Mouse (Mus musculus) spleen, postnatal 14 days (tissue): ENCODE data around the gene Ampd2.

Experiments
- DNase-seq, 2 experiments: peaks; one replicate each; pipeline ENCODE4 v3.0.0; 2021 to 2022; ENCODE audit warnings: low spot score in 2 of 2

The Ampd2 gene

DNA sequence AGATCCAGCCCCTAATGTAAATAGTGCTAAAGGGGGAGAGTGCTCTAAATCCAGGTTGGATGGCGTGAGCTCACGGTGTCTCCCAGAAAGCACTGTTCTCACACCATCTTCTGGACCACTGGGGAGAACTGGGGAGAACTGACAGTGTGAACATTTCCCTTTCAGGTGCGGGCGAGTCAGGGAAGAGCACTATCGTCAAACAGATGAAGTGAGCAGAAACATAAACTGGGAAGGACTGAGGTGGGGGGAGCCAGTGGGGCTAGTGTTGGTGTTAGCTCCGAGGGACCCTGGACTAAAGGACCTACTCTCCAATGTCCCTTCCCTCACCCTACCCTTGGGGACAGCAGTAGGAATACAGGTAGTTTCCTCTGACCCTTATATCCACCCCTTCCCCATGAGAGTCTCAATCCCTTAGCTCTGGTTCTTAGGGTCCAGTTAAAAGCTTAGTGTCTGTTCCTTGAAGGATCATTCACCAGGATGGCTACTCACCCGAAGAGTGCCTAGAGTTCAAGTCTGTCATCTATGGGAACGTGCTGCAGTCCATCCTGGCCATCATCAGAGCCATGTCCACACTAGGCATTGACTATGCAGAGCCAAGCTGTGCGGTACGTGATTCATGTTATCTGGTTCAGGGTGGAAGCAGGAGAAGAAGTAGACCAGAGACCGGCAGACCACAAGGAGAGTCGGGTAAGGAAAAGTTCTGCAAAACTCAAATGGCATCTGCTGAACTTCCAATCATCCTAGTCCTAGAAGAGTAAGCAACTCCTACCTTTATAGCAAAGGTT, 8.7 kb upstream of the Ampd2 start:
- no peak for DNase-seq

DNA sequence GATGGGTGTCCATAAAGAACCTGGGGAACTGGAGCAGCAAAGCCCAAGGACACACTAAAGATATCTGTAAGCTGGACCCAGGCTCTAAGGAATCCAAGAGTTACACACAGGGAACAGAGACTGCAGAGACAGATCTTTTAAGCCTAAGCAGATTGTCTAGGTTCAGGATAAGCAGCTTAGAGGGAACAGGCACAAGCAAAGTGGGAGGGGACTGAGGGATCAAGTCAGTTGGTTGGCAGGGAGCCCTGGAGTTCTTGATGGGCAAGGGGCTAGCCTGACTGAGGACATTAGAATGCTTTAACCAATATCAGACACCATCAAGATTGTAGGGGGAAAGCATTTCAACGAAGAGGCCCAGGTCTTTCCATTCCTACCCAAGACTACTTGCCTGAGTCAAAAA, 7.7 kb upstream of the Ampd2 start:
- no peak for DNase-seq

DNA sequence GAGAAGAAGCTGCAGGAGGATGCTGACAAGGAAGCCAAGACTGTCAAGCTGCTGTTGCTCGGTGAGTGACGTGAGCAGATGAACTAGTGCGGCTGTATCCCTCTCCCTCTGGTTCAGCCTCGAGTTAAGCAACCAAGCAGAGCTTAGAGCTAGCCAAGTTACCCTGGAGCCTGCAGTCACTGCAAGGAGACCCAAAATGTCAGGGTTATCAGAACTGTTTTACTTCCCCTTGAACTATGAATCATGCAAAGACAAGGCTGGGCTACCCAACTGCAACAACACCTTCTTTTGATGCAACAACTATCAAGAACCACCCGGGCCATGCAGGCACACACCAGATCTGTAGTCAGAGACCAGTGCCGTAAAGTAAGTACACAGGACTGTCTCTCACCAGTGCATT, 6.9 kb upstream of the Ampd2 start:
- no peak for DNase-seq

DNA sequence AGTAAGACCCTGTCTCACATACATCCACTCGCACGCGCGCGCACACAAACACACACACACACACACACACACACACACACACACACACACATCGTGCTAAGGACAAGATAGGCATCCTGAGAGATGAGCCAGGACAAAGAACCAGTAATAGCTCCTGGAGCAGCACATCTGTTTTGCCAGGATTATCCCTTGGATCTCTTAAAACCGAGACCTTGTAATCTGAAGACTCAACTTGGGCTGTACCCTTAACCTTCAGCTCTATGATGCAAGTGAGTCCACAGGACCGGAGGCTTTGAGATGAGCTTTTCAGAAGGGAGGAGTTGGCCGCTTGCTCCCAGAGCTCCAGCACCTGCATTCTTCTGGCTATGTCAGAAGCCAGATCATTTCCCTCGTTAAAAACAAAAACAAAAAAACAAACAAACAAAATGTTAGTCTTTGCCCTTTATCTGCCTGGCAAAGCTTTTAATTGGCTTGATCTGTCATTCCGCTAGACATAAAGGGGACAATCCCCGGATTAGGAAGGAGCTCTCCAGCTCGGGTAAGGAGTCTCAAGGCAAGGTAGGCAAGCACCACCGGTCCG, 6.2 kb upstream of the Ampd2 start, which contains the start of gene Gnat2:
Gene Gnat2 (plus strand): TSS at position 254 of the 580 bp plus-strand sequence.
- no peak for DNase-seq

DNA sequence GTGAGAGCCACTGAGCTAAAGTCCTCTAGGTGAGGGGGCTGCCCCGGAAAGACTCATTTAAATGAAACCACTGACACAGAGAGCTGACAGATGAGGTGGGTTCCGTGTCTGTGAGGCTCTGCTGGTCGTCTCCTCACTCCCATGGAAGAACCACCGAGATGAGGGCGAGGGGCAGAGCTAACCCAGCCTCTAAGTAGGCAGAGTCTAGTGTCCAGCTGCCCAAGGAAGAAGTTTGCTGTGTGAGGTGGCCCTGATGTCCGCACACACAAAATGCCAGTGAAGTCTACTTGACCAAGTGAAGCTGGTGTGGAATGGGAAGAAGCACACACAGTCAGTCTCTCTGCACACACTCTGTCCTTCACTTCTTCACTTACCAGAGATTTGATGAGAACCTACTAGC, 5.6 kb upstream of the Ampd2 start:
- no peak for DNase-seq

DNA sequence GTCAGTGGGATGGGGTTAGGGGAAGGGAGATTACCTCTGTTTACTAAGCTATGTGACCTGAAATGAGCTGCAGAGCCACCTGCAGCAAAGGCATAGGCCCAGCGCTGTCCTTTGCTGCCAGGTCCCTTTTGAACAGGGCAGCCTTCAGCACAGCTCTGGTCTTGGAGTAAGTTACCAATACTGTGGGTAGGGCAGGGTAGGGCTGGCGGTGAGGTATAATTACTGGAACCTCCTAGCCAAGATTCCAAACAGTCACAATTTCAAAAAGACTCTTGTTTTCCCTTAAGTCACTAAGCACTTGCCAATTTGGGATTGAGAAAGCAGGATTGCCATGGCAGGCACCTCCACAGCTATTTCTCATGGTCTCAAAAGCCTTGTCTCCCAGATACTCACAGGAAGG, 4.1 kb upstream of the Ampd2 start:
- DNase-seq = no peak

DNA sequence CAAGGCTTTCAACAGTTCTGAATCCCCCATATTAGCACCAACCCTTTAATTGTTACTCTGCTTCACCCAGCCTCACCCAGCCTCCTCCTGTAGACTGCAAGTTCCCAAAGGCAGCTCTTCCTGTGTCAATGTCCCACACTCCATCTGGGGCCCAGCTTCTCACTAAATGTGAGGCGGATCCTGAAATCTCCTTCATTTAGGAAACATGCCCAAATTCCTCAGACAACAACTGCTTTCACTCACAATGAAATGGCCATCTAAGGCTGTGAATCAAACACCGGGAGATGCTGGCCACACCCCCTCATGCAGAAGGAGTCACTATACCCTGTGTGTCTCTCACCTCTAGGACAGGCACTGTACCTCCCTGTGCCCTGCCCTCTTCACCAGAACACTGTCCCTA, 3.5 kb upstream of the Ampd2 start:
- no peak for DNase-seq

DNA sequence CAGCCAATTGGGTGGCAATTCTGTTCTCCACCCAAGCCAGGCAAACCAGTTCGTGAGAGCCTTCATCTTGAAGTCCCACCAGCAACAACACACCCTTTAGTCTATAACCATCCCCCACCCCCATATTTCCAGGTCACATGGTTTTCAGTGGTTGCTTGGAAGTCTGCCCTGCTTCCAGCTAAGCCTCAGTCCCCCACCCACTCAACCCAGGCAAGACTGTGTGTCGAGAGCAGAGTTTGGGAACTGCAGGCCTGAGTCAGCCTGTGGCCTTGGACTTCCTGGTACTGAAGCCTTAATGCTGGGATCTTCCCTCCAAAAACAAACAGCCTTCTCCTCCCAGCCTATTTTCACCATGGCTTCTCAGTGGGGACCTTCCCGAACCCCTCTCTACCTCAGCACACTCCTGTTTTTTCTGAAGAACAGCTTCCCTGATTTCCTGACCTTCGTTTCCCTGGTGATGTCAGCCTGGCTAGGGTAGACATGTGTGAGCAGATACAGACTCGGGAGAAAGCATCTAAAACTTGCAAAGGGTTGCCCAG, 2.5 kb upstream of the Ampd2 start:
- DNase-seq = no peak

DNA sequence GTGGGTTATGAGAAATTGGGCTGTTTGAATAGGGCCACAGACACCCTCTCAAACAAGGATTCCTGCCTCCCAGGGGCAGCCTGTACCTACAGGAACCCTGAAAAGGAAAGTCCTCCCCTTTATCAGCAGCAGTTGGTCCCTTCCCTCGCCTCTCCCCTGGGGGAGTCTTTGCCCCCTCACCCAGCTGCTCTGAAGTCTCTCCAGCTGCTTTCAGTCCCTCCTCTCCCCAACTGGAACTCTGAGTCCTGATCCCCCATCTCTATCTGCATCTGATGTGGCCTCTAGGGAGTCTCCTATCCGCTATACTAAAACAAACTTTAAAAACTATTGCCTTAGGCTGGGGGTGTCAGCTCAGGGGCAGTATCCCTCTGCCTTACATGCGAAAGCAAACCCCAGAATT, 878 bp upstream of the Ampd2 start:
- DNase-seq = no peak

DNA sequence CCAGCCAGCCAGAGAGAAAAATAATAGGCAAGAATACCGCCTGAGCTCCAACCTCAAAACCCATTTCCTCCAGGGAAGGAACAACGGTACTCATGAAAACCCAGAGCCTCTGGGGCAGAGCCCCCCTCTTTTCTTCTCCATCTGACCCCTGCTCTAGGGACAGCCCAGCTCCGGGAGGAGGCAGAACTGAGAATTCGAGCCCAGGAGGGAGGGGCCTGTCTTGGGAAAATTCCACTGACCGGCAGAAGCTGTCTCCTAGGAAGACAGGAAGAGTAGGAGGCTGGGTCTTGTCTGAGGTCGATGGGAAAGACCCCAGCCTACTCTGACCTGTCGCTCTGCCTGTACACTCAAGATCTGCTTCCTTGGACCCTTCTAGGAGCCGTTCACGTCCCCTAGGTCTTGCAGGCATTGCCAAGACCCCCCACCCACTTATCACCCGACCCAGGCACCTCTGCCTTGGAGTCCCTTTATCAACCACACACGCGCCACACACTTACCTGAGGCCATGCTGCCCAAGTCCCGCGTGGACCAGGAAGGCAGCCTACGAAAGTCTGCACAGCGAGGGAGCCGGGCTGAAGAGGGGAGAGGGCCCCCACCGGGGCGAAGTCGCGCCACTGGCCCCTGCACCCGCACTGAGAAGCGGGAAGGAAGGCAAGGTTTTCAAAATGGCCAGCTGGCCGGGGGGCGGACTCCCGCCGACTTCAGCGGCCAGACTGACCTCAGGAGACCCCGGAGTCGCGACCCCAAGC, 556 bp downstream of the Ampd2 start:
- no peak for DNase-seq

DNA sequence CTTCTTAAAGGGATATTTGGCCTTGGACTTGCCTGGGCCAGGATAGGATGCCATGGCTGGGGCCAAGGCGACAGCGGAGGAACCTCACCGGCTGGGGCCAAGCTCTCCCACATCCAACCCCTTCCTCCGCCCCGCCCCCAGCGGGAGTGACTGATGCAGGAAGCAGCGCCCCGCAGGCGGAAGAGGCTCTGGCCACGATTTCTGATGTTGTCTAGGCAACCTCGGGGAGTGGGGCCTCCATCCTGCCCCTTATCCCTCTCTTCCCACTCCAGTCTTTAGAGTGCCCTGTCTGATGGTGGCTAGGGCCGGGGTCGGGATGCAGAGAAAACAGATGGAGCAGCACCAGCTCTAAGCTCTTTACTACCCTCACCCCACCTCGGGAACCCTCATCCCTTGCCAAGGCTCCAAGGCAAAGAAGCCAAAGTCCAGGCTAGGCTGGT, 1.1 kb downstream of the Ampd2 start:
- peak; percentile 69 to 71 for DNase-seq

DNA sequence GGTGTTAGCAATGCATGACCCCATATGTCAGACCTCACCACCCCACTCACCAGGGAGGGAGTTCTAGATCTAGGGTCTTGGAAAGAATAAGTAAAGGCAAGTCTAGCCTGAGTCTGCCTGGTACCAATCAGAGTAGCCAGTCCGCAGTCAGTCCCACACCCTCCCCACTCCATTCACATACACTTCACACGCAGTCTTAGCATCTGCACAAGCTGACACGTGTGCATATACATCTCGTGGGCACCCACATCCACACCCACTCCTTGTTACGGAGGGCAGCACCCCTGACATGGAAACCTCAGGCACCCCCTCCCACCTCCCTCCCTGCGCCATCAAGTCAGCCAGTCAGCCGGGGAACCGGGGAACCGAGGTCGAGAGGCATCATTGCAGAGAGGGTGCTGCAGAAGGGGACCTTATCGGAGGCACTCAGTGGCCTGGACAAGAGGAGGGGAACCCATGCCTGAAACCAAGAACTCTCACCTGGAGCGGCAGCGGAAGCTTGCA, 1.6 kb downstream of the Ampd2 start:
- no peak for DNase-seq

DNA sequence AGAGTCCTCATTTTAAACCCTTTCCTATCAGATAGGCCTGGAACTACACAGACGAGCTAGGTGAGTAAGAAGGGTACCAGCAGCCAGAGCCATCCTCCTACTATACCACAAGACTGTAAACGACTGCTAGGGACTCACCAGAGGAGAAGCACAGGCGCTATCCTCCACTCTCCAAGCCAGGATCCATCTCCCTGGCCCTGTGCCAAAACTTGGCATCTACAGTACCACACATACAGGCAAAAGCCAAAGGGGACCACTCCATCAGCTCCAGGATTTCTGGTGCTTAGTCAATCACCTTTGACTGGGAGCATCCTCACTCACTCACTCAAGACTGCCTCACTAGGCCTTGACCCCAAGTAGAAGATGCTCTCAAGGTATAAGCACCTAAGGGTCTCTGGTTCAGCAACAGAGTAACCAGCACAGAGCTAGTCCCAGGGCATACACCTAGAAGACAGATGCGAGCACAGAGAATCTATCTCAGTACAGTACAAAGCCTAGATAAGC, 2.5 kb downstream of the Ampd2 start:
- no peak for DNase-seq

DNA sequence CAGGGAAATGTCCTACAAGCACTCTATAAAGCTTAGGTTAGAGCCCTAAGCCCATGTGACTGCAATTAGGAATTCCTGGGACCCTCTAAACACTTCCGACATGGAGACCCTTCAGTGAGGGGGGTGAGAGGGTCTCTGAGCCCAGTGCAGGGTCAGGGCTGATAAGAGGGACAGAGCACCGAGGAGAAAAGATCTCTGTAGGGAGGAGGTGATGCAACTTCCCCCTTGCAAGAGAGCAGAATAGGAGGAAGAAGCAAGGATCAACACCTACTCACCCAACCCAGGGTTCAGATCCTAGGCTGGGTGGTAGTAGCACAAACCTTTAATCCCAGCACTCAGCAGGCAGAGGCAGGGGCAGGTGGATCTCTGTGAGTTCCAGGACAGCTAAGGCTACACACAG, 3.3 kb downstream of the Ampd2 start:
- DNase-seq = no peak

DNA sequence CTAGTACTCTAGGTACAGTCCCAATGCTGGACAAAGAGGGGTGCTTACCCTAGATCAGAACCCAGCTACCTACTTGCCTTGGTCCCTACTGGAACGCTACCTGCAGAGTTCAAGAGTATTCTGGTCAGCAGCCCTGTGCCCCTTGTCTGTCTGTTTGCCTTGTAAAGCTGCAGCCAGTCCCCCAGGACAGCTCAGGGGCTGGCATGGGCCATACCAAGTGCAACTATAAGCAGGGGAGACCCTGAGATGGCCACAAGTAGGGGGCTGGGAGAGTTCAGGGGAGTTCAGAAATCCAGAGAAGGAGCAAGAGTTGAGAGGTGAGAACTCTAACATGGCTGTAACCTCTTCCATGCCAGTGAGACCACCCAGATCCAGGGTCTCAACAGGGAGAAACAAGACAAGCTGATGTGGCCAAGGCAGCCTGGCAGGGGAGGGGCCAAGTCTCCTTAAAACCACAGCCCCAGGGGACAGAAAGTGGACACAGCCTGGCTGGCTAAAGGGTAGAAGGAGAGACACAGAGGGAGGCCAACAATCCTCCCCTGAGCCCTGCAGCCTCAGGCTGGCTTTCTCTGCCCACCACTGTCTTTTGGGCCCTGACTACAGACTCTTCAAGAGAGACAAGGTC, 4.1 kb downstream of the Ampd2 start:
- DNase-seq = no peak

DNA sequence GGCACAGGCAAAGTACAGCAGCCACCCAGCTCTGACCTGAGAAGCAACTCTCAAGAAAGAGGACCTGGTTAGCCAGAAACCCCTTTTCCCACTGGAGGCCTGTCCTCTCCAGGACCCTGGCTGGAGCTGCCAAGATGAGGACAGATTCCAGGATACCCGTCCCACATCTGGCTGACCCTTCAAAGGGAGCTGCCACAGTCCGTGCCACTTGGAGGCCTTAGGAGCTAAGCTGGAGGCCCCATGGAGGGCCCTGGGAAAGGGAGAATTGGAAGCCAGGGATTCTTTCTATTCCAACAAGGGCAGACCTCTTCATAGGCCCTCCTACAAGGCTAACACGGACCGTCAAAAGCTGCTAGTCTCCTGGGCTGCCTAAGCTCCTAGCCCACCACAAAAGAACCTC, 4.8 kb downstream of the Ampd2 start:
- no peak for DNase-seq

DNA sequence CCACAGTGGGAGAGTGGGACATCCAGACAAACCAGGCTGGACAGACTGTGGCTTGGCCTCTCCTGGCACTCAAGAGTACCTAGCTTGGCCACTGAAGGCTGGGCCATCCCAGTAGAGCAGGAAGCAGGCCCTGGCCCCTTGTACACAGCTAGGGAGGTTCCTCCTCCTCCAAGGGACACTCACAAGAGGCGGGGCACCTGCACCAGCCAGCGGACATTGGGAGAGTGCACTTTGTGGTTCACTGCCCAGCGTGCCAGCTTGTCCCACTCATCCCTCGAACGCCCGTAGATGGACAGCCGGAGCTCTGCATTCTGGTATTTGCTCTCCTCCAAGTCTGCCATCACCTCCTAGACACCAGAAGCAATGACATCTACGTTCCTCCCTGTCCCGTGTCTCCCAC, 9.6 kb downstream of the Ampd2 start:
- no peak for DNase-seq

DNA sequence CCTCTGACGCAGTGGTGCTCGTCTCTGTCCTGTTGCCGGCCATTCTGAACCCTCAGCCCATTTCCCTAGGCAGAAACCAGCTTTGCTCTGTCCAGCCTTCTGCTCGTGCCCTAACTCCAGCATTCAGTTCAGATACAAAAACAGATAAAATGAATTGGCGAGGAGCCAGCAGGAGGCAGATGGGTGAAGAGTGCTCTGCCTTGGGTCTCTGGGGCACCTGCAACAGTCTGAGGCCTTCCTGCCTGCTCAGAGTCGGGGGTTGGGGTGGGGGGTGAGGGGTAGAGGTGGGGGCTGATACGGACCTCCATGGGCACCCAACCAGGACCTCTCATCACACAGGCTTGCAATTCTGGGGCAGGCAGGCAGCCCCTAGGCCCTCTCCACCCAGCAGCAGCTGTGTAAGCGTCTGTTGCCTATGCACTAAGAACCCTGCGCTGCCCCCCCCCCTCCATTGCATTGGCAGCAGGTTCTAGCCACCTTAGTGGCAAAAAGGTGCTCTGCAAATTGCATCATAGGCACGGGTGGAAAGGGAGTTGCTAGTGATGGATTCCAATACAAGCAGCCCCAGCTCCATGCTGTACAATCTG, 13.4 kb downstream of the Ampd2 start:
- no peak for DNase-seq

DNA sequence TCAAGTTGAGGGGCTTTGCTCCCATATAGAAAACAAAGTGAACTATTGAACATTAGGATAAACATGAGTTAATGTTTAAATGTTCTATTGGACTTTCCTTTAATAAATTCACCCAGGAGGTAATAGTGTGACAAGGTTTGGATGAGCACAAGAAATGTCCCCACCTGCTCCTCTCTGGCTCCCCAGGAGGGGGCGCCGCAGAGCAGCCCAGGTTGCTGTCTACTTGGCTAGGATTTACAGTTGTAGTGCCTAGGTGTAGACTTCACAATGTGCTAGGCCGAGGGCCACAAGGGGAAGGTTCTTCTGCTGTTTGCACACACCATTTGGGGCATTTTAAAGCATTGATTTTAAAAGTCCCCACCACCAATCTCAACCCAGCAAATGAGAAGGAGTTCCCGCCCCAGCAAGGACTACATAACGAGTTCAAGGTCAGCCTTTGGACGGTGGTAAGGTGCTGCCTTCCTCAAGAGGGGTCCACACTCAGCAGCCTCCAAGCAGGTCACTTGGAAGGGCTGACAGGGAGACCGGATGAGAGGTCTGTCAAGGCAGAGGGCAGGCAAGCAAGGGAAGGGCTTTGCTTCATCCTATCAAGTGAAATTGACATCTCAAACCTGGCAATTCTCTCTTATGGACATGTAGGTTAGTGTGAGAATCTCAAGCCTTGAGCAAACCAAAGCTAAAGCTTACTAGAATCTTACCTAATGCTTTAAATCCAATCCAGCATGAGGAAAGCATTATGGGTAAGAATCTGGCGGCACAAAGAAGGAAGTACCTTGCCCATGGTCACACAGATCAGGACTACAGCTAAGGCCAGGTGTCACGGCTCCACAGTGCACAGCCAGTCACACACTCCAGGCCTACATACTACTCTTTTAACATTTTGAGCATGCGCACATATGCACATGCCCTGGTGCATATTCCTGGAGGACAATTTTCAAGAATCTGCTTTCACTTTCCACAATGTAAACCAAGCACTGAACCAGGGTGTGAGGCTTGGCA, 15.9 kb downstream of the Ampd2 start:
- DNase-seq = peak; percentile 45 to 65

DNA sequence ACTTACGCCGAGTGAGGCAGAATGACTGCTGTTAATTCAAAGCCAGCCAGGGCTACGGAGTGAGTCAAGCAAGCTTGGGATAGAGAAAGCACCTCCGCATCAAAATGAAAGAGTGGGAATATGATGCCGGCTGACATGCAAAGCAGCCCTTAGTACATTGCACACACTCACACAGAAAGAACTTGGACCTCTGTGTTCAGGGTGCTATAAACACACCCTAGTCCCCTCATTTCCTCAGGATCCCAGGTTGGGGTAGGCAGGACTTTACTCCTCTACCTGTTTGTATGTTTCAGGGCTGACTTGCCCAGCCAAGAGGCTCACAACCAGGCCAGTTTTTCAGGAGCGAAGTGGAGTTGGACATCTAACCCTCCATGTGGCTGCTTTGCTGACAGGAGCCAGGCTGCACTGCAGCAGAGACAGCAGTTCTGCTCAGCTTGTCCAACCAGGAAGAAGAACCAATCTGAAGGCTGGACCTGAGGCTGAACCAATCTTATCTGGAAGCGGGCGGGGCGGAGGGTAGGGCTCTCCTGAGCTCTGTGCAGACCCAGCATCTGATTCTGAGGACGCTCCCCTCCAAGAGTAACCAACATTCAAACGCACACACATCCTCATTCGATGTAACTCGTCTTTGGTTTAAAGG, 17.1 kb downstream of the Ampd2 start:
- DNase-seq = no peak
